Mouse (Mus musculus): ENCODE measurements at regions not wholly inside any gene's neighbourhood (a gene's known extent, or its start where the extent isn't known, plus 50 kb on each side); places are given as distances from the start of the nearest gene placed in this dataset.

DNA sequence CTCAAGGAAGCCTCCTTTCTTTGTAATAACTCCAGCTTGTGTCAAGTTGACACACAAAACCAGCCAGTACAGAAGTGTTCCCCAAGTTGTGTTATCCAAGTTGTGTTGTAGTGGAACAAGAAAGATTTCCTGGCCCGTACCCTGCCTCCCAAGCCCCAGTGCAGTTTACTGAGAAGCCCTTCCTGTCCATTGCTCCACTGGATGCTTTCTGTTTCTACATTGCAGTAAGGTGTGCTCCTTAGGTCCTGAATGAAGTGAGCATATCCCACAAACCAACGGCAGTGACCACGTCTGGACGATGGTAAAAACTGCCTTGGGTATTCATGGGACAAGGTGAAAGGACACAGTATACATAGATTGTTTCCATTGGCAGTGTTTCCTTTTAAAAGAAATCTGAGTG is 94.9 kb downstream of the Rpap3 start:
- no peak for TF ChIP-seq CTCF (conservative IDR thresholded peaks at IDR 0.05 in 1 of 2, IDR thresholded peaks at IDR 0.05 in 1 of 2; ENCODE audit: low read depth in 2 of 2, low read length in 2 of 2)
- TF ChIP-seq POLR2AphosphoS2 (IDR thresholded peaks at IDR 0.05; ENCODE audit: low read depth, low read length) = no peak
- no peak for TF ChIP-seq TBP (conservative IDR thresholded peaks at IDR 0.05; ENCODE audit: low read depth, low read length)
- no peak for TF ChIP-seq KAT2A (IDR thresholded peaks at IDR 0.05; ENCODE audit: insufficient replicate concordance, low read length)
- TF ChIP-seq ZNF384 (IDR thresholded peaks at IDR 0.05; ENCODE audit: low read depth, low read length) = no peak
- no peak for TF ChIP-seq MAX (IDR thresholded peaks at IDR 0.05; ENCODE audit: low read length)
- no peak for TF ChIP-seq USF2 (conservative IDR thresholded peaks at IDR 0.05; ENCODE audit: low read depth, low read length)
- TF ChIP-seq ZKSCAN1 (IDR thresholded peaks at IDR 0.05; ENCODE audit: borderline replicate concordance, low read depth, low read length) = no peak
- no peak for TF ChIP-seq NELFE (IDR thresholded peaks at IDR 0.05; ENCODE audit: low read depth, low read length)
